Comparison of ENCODE assay signal across 25 mouse cellular contexts in the genomic region with DNA sequence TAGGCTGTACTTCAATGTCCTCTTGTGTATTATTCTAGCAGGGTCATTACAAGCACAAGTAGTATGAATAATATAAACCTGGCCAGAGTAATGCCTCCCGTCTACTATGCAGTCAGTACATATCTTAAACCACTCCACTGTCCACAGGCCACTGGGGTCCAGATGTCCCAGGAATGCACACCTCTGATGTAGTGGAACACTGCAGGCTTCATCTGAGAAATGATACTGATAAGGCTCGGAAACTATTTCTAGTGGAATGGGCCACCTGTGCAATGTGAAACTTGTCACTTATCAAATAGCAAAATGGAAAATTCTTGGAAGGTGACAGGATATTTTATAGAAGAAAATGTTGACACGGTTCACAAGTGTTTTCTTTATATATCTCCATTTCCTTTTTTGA.
DNase-seq lines count a peak whose midpoint lies in the region; ATAC-seq and TF ChIP-seq lines count a peak whose summit lies in the region.
"Had no signal": no experiment of that assay in that cellular context is flagged by ENCODE, and none has a peak within 500 bp of the region (broad histone marks: within the 10 kb centered on the region; RNA-seq: fewer than 3 reads in every experiment).

No protein-coding gene starts in this region.

- intact Hi-C loops in heart, adult 2 months (cut with DNase I) = loop anchor here (5.0 kb wide), 1 partner anchor 532 kb away; no protein-coding TSS in a partner anchor
- intact Hi-C loops in heart, postnatal 36 days (cut with DNase I) = loop anchor here (5.0 kb wide), 1 partner anchor 532 kb away; no protein-coding TSS in a partner anchor

- H3K36me3 ChIP-seq in heart, adult 2 months (ENCODE audit: control insufficient read depth, insufficient read depth, low read length) = no peaks in the 10 kb centered on the region
- no peaks in the 10 kb centered on the region for H3K36me3 ChIP-seq in limb, embryonic 13.5 days
- H3K36me3 ChIP-seq in limb, embryonic 10.5 days = no peaks in the 10 kb centered on the region
- H3K36me3 ChIP-seq: embryonic facial prominence, embryonic 13.5 days; forebrain, embryonic 10.5 days; forebrain, embryonic 15.5 days; hindbrain, embryonic 13.5 days had no signal

- WGBS in heart, adult 2 months = 24% methylated on average over 3 of the region's 3 CpGs
- 68% methylated on average over 3 of the region's 3 CpGs for WGBS in limb, embryonic 13.5 days
- 86% methylated on average over 3 of the region's 3 CpGs for WGBS in limb, embryonic 10.5 days

- H3K9me3 ChIP-seq in limb, embryonic 13.5 days = no peaks in the 10 kb centered on the region
- H3K9me3 ChIP-seq in limb, embryonic 10.5 days (replicated peaks) = no peaks in the 10 kb centered on the region
- H3K9me3 ChIP-seq: embryonic facial prominence, embryonic 13.5 days; forebrain, embryonic 10.5 days; forebrain, embryonic 15.5 days; hindbrain, embryonic 13.5 days had no signal

- ATAC-seq in limb, embryonic 13.5 days (ENCODE audit: low FRiP score, low read depth) = 0 out of 2 replicates have a peak, but pooled peaks have one; percentile 32
- ATAC-seq: CD4-positive, CD25-positive, alpha-beta regulatory T cell, adult 4 months; forebrain, embryonic 15.5 days; intestine, postnatal 0 days had no signal

- TF ChIP-seq EP300 in heart, adult 2 months (IDR thresholded peaks at IDR 0.05; ENCODE audit: insufficient read depth, low read depth, low read length) = 0 out of 2 replicates have a peak, but pooled peaks have one; percentile 18

- no peak for TF ChIP-seq CTCF in heart, adult 2 months (IDR thresholded peaks at IDR 0.05)

- TF ChIP-seq POLR2A in heart, adult 2 months (IDR thresholded peaks at IDR 0.05; ENCODE audit: insufficient read depth, low read depth, low read length) = no peak

- no peak overlapping the region for H3K4me2 ChIP-seq in limb, embryonic 13.5 days (replicated peaks)
- H3K4me2 ChIP-seq: embryonic facial prominence, embryonic 13.5 days; forebrain, embryonic 15.5 days; hindbrain, embryonic 13.5 days; liver, embryonic 11.5 days had no signal

- no peak overlapping the region for H3K4me3 ChIP-seq in heart, adult 2 months
- no peak overlapping the region for H3K4me3 ChIP-seq in limb, embryonic 13.5 days
- H3K4me3 ChIP-seq in limb, embryonic 10.5 days = no peak overlapping the region
- H3K4me3 ChIP-seq: embryonic facial prominence, embryonic 13.5 days; forebrain, embryonic 10.5 days; forebrain, embryonic 15.5 days; hindbrain, embryonic 13.5 days had no signal

- no peak overlapping the region for H3K9ac ChIP-seq in heart, adult 2 months (ENCODE audit: low read depth, low read length)
- H3K9ac ChIP-seq in limb, embryonic 13.5 days = no peak overlapping the region
- H3K9ac ChIP-seq: embryonic facial prominence, embryonic 13.5 days; forebrain, embryonic 15.5 days; hindbrain, embryonic 13.5 days had no signal

- H3K4me1 ChIP-seq in heart, adult 2 months (ENCODE audit: control insufficient read depth, insufficient read depth, low read length) = no peaks in the 10 kb centered on the region
- H3K4me1 ChIP-seq in limb, embryonic 13.5 days = 0 out of 2 replicates have a peak, but pooled peaks cover 4% of the 10 kb centered on the region
- H3K4me1 ChIP-seq in limb, embryonic 10.5 days = no peaks in the 10 kb centered on the region
- H3K4me1 ChIP-seq: forebrain, embryonic 15.5 days; hindbrain, embryonic 13.5 days had no signal

- no peaks in the 10 kb centered on the region for H3K79me2 ChIP-seq in heart, adult 2 months (replicated peaks; ENCODE audit: control insufficient read depth, insufficient read depth, low read length)

- DNase-seq in heart, adult 2 months = no peak
- DNase-seq in heart, postnatal 36 days = no peak
- no peak for DNase-seq in limb, embryonic 10.5 days (ENCODE audit: low spot score)
- DNase-seq in 3134 (ENCODE audit: extremely low read depth, insufficient read length, low spot score) = peak; percentile 25
- peak; percentile 32 for DNase-seq in heart, postnatal 4 days
- no peak for DNase-seq in kidney, postnatal 10 days
- DNase-seq: adrenal gland, postnatal 14 days; cerebellum, adult 11 months; cerebellum, postnatal 10 days; gastrocnemius, postnatal 25 days; kidney, adult 9 months; kidney, postnatal 14 days; layer of hippocampus, adult 9-11 months; midbrain, embryonic 14.5 days; thymus, adult 2 months; thymus, postnatal 36 days had no signal

- no peaks in the 10 kb centered on the region for H3K27me3 ChIP-seq in heart, adult 2 months (ENCODE audit: control insufficient read depth, insufficient read depth, low read length)
- no peaks in the 10 kb centered on the region for H3K27me3 ChIP-seq in limb, embryonic 13.5 days
- no peaks in the 10 kb centered on the region for H3K27me3 ChIP-seq in limb, embryonic 10.5 days (ENCODE audit: low read depth, poor library complexity, severe bottlenecking)
- H3K27me3 ChIP-seq: embryonic facial prominence, embryonic 13.5 days; forebrain, embryonic 15.5 days; hindbrain, embryonic 13.5 days had no signal

- H3K27ac ChIP-seq in heart, adult 2 months = peak overlapping the region; percentile 28; the same call in 1 of the 2 replicates
- no peak overlapping the region for H3K27ac ChIP-seq in limb, embryonic 13.5 days
- H3K27ac ChIP-seq in limb, embryonic 10.5 days = no peak overlapping the region
- H3K27ac ChIP-seq: embryonic facial prominence, embryonic 13.5 days; forebrain, embryonic 10.5 days; forebrain, embryonic 15.5 days; hindbrain, embryonic 13.5 days; macrophage had no signal

Comparison
In these comparisons a context has a peak if more than half of its experiments do, and no peak if none do; other contexts are left out.
1. DNase-seq: peak in 3134 (single experiment) and heart, postnatal 4 days (single experiment); none in heart, adult 2 months (0 of 2), heart, postnatal 36 days (0 of 2), limb, embryonic 10.5 days (single experiment) and kidney, postnatal 10 days (single experiment).